Mouse (Mus musculus): ENCODE data around the gene Rab3il1. TPM values are rescaled to one million over a fixed set of nuclear protein-coding genes. Genes with fewer than 3 reads are reported as not detected.

Rab3il1 gene
- polyA plus RNA-seq, 1 experiment from 2014 or later, result 14.7 TPM

DNA sequence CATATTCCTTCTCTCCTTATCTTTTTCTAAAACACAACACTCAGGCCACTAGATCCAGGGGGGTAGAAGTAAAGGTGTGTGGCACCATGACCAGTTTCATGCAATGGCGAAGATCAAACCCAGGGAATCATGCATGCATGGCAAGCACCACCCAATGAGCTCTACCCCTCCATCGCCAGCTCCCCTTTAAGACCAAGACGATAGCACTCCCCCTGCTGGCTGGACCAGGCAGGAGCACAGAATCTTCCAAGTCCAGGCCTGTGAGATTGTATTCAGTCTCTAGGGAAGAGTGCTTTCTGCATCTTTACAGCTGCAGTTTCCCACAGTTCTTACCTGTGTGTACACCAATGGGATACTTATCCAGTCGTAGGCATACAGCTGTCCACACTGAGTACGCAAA is 10.2 kb upstream of the Rab3il1 start:
- 23% methylated on average over 5 of the region's 5 CpGs for WGBS
- peak; percentile 92 for TF ChIP-seq CTCF (IDR thresholded peaks at IDR 0.05; ENCODE audit: low read depth)
- no peak for TF ChIP-seq EP300 (optimal IDR thresholded peaks at IDR 0.05)
- H3K4me2 ChIP-seq (replicated peaks; ENCODE audit: low read depth), result no peak overlapping the region
- peak; percentile 86 for DNase-seq (ENCODE audit: low spot score)
- H3K27me3 ChIP-seq (ENCODE audit: control insufficient read depth, insufficient read depth, low read length), result no peaks in the 10 kb centered on the region
- no peaks in the 10 kb centered on the region for H3K36me3 ChIP-seq (ENCODE audit: control insufficient read depth, insufficient read depth, low read length)
- H3K9me3 ChIP-seq (ENCODE audit: control insufficient read depth, low read length), result no peaks in the 10 kb centered on the region
- H3K4me3 ChIP-seq (ENCODE audit: low read depth, low read length), result no peak overlapping the region
- ATAC-seq (ENCODE audit: low FRiP score, low TSS enrichment), result 0 out of 2 replicates have a peak, but pooled peaks have one; percentile 4
- no peak overlapping the region for H3K27ac ChIP-seq (replicated peaks)
- H3K4me1 ChIP-seq (replicated peaks; ENCODE audit: control insufficient read depth, insufficient read depth), result no peaks in the 10 kb centered on the region
- H3K9ac ChIP-seq (ENCODE audit: low read length), result no peak overlapping the region

DNA sequence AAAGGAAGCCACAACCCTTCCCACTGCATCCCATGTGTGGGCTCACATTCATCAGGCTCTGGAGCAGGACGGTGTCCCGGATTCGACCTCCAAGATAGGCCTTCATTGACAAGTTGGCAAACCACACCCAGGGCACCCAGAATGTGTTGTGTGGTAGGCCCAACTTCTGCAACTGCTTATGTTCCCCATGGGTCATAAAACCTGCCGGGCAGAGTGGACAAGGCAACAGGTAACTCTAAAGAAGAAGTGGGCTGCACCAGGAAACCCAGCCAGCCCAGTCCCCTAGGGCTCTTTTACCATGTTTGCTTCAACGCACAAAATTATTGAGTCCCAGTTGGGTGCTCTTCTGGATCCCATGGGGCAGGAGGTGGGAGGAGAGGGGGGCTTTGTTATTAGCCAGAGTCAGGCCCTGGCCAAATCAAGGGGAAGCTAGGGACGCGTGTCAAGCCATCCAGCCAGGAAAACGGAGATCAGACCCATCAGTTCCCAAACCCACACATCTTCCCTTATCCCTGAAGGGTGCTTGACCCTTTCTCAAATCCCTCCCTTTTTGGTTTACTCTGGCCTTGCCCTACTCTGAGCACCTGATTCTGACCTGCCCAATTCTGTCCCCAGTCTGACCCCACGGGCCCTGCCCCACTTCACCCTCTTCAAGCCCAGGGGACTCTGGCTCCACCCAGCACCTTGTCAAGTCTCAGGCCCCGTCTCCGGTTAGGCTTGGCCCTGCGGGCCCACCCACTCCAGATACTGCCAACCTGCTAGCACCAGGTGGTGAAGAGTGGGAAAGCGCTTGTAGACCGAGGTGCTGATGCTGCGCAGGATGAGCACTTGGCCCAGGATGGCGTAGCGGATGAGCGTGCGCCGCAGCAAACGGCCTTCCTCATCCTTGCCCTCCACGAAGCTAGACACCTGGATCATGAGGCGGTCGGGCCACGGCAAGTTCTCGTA is 9.2 kb upstream of the Rab3il1 start:
- ATAC-seq (ENCODE audit: low FRiP score, low TSS enrichment), result no peak; the same call in 1 of the 2 replicates
- H3K9ac ChIP-seq (ENCODE audit: low read length), result 0 out of 2 replicates have a peak overlapping the region, but pooled peaks have one; percentile 13
- 51% methylated on average over 26 of the region's 26 CpGs for WGBS

DNA sequence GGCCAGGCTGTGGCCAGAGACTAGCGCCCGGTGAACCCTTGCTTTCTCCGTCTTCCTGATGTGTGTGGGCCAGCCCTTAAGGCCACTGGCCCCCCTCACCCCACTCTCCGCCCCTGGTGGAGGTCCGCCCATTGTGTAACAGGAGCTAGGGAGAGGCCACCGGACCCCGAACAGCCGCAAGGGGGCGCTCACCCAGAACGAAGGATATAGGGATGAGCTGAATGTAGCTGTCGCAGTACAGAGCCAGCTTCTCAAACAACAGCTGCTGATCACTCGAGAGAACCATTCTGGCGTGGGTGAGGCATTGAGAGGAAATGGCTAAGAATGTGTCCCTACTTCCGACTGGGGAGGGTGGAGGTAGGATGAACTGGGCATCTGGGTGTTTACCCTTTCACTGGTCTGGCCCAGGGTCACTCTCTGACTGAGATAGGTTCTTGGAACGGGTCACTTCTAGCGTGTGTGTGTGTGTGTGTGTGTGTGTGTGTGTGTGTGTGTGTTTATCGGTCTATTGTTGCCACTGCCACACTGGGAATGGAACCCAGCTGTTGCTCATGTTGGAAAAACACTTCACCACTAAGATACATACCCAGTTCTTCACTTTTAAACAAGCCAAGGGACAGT is 8.3 kb upstream of the Rab3il1 start:
- Histone ChIP-seq H3K9me3 (ENCODE audit: control insufficient read depth, low read length) (no peaks in the 10 kb centered on the region), H3K9ac (ENCODE audit: low read length) (0 out of 2 replicates have a peak overlapping the region, but pooled peaks have one; percentile 13), H3K4me3 (ENCODE audit: low read depth, low read length) (no peak overlapping the region; the same call in none of the 2 replicates), H3K27me3 (ENCODE audit: control insufficient read depth, insufficient read depth, low read length) (no peaks in the 10 kb centered on the region), H3K36me3 (ENCODE audit: control insufficient read depth, insufficient read depth, low read length) (no peaks in the 10 kb centered on the region), H3K27ac (replicated peaks) (0 out of 2 replicates have a peak overlapping the region, but pooled peaks have one; percentile 8), H3K4me1 (replicated peaks; ENCODE audit: control insufficient read depth, insufficient read depth) (no peaks in the 10 kb centered on the region), H3K4me2 (replicated peaks; ENCODE audit: low read depth) (peak overlapping the region; percentile 43)
- ATAC-seq (ENCODE audit: low FRiP score, low TSS enrichment), result peak; percentile 86
- DNase-seq (ENCODE audit: low spot score), result peak; percentile 87
- 4% methylated on average over 17 of the region's 17 CpGs for WGBS
- TF ChIP-seq CTCF (IDR thresholded peaks at IDR 0.05; ENCODE audit: low read depth), result peak; percentile 91
- TF ChIP-seq EP300 (optimal IDR thresholded peaks at IDR 0.05), result no peak

More for the DNA sequence above, 9.2 kb upstream of the Rab3il1 start:
- Histone ChIP-seq H3K27me3 (ENCODE audit: control insufficient read depth, insufficient read depth, low read length) (no peaks in the 10 kb centered on the region), H3K4me1 (replicated peaks; ENCODE audit: control insufficient read depth, insufficient read depth) (no peaks in the 10 kb centered on the region), H3K9me3 (ENCODE audit: control insufficient read depth, low read length) (no peaks in the 10 kb centered on the region), H3K27ac (replicated peaks) (0 out of 2 replicates have a peak overlapping the region, but pooled peaks have one; percentile 8), H3K4me3 (ENCODE audit: low read depth, low read length) (no peak overlapping the region; the same call in 1 of the 2 replicates), H3K4me2 (replicated peaks; ENCODE audit: low read depth) (peak overlapping the region; percentile 43), H3K36me3 (ENCODE audit: control insufficient read depth, insufficient read depth, low read length) (no peaks in the 10 kb centered on the region)
- no peak for DNase-seq (ENCODE audit: low spot score)
- no peak for TF ChIP-seq EP300 (optimal IDR thresholded peaks at IDR 0.05)

DNA sequence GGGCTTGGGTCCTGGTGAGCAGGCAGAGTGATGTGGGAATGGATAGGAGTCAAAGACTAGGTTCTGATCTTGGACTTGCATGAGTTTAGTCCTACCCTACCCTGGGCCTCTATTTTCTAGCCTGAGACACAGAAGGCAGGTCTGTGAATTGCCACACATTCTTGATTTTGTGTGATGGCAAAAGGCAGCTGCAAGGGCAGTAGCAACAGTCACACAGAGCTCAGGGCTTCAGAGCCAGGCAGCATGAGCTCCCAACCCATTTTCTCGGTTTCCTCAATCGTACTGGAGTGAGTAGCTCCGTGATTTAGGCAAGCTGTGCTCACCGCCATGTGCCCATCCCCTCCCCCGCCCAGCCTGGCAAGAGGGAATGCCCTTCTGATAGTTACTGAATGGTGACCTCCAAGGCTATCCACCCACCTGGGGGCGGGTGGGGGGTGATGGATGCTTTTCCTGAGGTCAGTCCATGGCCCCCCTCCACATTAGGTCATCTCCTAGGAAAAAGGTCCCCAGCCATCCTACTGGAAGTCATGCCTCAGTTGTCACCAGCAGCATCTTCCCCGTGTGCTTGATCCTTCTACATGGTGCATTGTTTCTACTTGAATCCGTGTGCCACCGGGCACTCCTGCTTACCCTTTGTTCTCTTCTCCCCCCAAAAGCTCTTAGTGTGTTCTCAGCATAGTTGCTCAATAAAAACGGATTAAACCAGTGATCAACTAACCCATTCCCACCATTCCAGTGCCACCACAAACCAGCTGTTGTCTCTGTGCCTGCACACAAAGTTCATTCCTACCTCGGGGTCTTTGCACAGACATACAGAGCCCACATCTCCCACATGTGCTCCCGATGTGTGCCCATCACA is 4.0 kb upstream of the Rab3il1 start:
- no peaks in the 10 kb centered on the region for H3K36me3 ChIP-seq (ENCODE audit: control insufficient read depth, insufficient read depth, low read length)
- no peak for DNase-seq (ENCODE audit: low spot score)
- ATAC-seq (ENCODE audit: low FRiP score, low TSS enrichment), result no peak
- no peaks in the 10 kb centered on the region for H3K9me3 ChIP-seq (ENCODE audit: control insufficient read depth, low read length)
- TF ChIP-seq CTCF (IDR thresholded peaks at IDR 0.05; ENCODE audit: low read depth), result no peak
- no peak for TF ChIP-seq EP300 (optimal IDR thresholded peaks at IDR 0.05)
- no peaks in the 10 kb centered on the region for H3K4me1 ChIP-seq (replicated peaks; ENCODE audit: control insufficient read depth, insufficient read depth)
- no peak overlapping the region for H3K4me2 ChIP-seq (replicated peaks; ENCODE audit: low read depth)
- H3K4me3 ChIP-seq (ENCODE audit: low read depth, low read length), result no peak overlapping the region
- no peak overlapping the region for H3K27ac ChIP-seq (replicated peaks)
- no peak overlapping the region for H3K9ac ChIP-seq (ENCODE audit: low read length)
- no peaks in the 10 kb centered on the region for H3K27me3 ChIP-seq (ENCODE audit: control insufficient read depth, insufficient read depth, low read length)
- 70% methylated on average over 12 of the region's 12 CpGs for WGBS

DNA sequence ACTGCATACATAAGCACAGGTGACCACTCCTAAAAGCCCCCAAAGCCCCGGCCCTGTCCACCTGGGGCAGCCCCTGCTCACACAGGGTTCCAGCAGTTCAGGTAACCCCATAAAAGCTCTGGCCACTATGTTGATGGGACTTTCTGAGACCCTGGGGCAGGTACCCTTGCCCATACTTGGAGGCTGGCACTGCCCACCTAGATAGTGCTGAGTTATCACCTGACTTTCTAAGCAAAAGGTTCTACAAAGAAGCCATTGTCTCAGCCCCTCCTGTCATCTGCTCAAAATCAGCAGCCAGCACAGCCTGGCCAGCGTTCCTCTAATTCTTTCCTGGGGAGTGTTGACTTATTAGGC is 3.4 kb upstream of the Rab3il1 start:
- WGBS, result 64% methylated on average over 2 of the region's 2 CpGs
- H3K9ac ChIP-seq (ENCODE audit: low read length), result no peak overlapping the region
- H3K27me3 ChIP-seq (ENCODE audit: control insufficient read depth, insufficient read depth, low read length), result no peaks in the 10 kb centered on the region
- no peaks in the 10 kb centered on the region for H3K4me1 ChIP-seq (replicated peaks; ENCODE audit: control insufficient read depth, insufficient read depth)
- H3K9me3 ChIP-seq (ENCODE audit: control insufficient read depth, low read length), result no peaks in the 10 kb centered on the region
- H3K36me3 ChIP-seq (ENCODE audit: control insufficient read depth, insufficient read depth, low read length), result no peaks in the 10 kb centered on the region
- DNase-seq (ENCODE audit: low spot score) (no peak), ATAC-seq (ENCODE audit: low FRiP score, low TSS enrichment) (no peak)
- TF ChIP-seq CTCF (IDR thresholded peaks at IDR 0.05; ENCODE audit: low read depth) (no peak), EP300 (optimal IDR thresholded peaks at IDR 0.05) (no peak)
- no peak overlapping the region for H3K27ac ChIP-seq (replicated peaks)
- no peak overlapping the region for H3K4me2 ChIP-seq (replicated peaks; ENCODE audit: low read depth)
- no peak overlapping the region for H3K4me3 ChIP-seq (ENCODE audit: low read depth, low read length)

Data from stomach, postnatal 0 days (tissue).